23 mouse cellular contexts compared by ENCODE assay signal in genomic region chr2:50405932-50406331, GRCm38 (mm10).
DNase-seq lines count a peak whose midpoint lies in the region; ATAC-seq and TF ChIP-seq lines count a peak whose summit lies in the region.
"Had no signal": no experiment of that assay in that cellular context is flagged by ENCODE, and none has a peak within 500 bp of the region (broad histone marks: within the 10 kb centered on the region; RNA-seq: fewer than 3 reads in every experiment).

No protein-coding gene starts in this region.

- no peaks in the 10 kb centered on the region for H3K9me3 ChIP-seq in hindbrain, postnatal 0 days (ENCODE audit: low read length)
- H3K9me3 ChIP-seq in hindbrain, embryonic 11.5 days (ENCODE audit: control insufficient read depth, low read length): no peaks in the 10 kb centered on the region
- no peaks in the 10 kb centered on the region for H3K9me3 ChIP-seq in midbrain, postnatal 0 days (ENCODE audit: low read length)
- H3K9me3 ChIP-seq in liver, embryonic 11.5 days (ENCODE audit: control insufficient read depth, low read length): no peaks in the 10 kb centered on the region
- H3K9me3 ChIP-seq: embryonic facial prominence, embryonic 13.5 days; limb, embryonic 10.5 days had no signal

- TF ChIP-seq POLR2A in brain, embryonic 14.5 days (IDR thresholded peaks at IDR 0.05; ENCODE audit: borderline replicate concordance, extremely low read depth, insufficient read depth, insufficient read length, poor library complexity, severe bottlenecking): no peak

- no peaks in the 10 kb centered on the region for H3K4me1 ChIP-seq in hindbrain, postnatal 0 days (ENCODE audit: insufficient read depth, low read length)
- H3K4me1 ChIP-seq in hindbrain, embryonic 11.5 days (replicated peaks; ENCODE audit: control insufficient read depth, insufficient read depth, low read length): no peaks in the 10 kb centered on the region
- no peaks in the 10 kb centered on the region for H3K4me1 ChIP-seq in midbrain, postnatal 0 days (ENCODE audit: insufficient read depth, low read length)
- no peaks in the 10 kb centered on the region for H3K4me1 ChIP-seq in liver, embryonic 11.5 days (replicated peaks; ENCODE audit: control insufficient read depth, insufficient read depth, low read length)
- H3K4me1 ChIP-seq: embryonic facial prominence, embryonic 13.5 days; limb, embryonic 10.5 days had no signal

- TF ChIP-seq CTCF in hindbrain, postnatal 0 days (IDR thresholded peaks at IDR 0.05; ENCODE audit: low read depth): no peak
- no peak for TF ChIP-seq CTCF in brain, embryonic 14.5 days (IDR thresholded peaks at IDR 0.05; ENCODE audit: borderline replicate concordance, extremely low read depth, insufficient read depth, insufficient read length)
- TF ChIP-seq CTCF in midbrain, postnatal 0 days (IDR thresholded peaks at IDR 0.05): no peak

- no peak overlapping the region for H3K27ac ChIP-seq in hindbrain, postnatal 0 days
- H3K27ac ChIP-seq in hindbrain, embryonic 11.5 days (ENCODE audit: low read depth, low read length): no peak overlapping the region
- H3K27ac ChIP-seq in midbrain, postnatal 0 days (ENCODE audit: low read depth, low read length): no peak overlapping the region
- no peak overlapping the region for H3K27ac ChIP-seq in liver, embryonic 11.5 days (ENCODE audit: low read depth, low read length)
- H3K27ac ChIP-seq: embryonic facial prominence, embryonic 13.5 days; kidney, postnatal 0 days; left cerebral cortex, adult 2 months; limb, embryonic 10.5 days; macrophage had no signal

- 43% methylated on average over 4 of the region's 4 CpGs for WGBS in hindbrain, postnatal 0 days
- 62% methylated on average over 4 of the region's 4 CpGs for WGBS in hindbrain, embryonic 11.5 days
- WGBS in midbrain, postnatal 0 days: 38% methylated on average over 4 of the region's 4 CpGs
- WGBS in liver, embryonic 11.5 days: 64% methylated on average over 4 of the region's 4 CpGs

- no peak overlapping the region for H3K9ac ChIP-seq in hindbrain, postnatal 0 days (replicated peaks; ENCODE audit: low read length)
- H3K9ac ChIP-seq in hindbrain, embryonic 11.5 days (ENCODE audit: low read depth, low read length): no peak overlapping the region
- no peak overlapping the region for H3K9ac ChIP-seq in midbrain, postnatal 0 days (replicated peaks; ENCODE audit: low read length, poor library complexity, severe bottlenecking)
- no peak overlapping the region for H3K9ac ChIP-seq in liver, embryonic 11.5 days (ENCODE audit: low read depth, low read length)
- H3K9ac ChIP-seq: embryonic facial prominence, embryonic 13.5 days; liver, postnatal 0 days had no signal

- DNase-seq in cerebellum, postnatal 10 days: peak; percentile 8 to 18
- DNase-seq in cerebellum, postnatal 4 days (ENCODE audit: low spot score in 2 of 2): no peak
- peak; percentile 5 for DNase-seq in hindbrain, postnatal 0 days (ENCODE audit: low spot score)
- no peak for DNase-seq in hindbrain, embryonic 11.5 days (ENCODE audit: low spot score)
- DNase-seq in brain, embryonic 14.5 days (ENCODE audit: low read depth): peak; percentile 79
- peak; percentile 3 for DNase-seq in midbrain, postnatal 0 days (ENCODE audit: low spot score)
- DNase-seq in liver, embryonic 11.5 days (ENCODE audit: low spot score): no peak
- no peak for DNase-seq in spleen, adult 12 weeks (ENCODE audit: low spot score)
- DNase-seq: adrenal gland, postnatal 14 days; cerebellum, adult 8-10 months; gastrocnemius, postnatal 14 days; heart, adult 11 months; kidney, adult 2 months; layer of hippocampus, adult 9-11 months; liver, postnatal 0 days; right cerebral cortex, postnatal 14 days had no signal

- H3K4me2 ChIP-seq in hindbrain, postnatal 0 days (ENCODE audit: low read depth, low read length): no peak overlapping the region
- no peak overlapping the region for H3K4me2 ChIP-seq in hindbrain, embryonic 11.5 days (replicated peaks; ENCODE audit: low read depth, low read length)
- no peak overlapping the region for H3K4me2 ChIP-seq in midbrain, postnatal 0 days (ENCODE audit: low read depth, low read length, poor library complexity, severe bottlenecking)
- H3K4me2 ChIP-seq in liver, embryonic 11.5 days: no peak overlapping the region
- H3K4me2 ChIP-seq: embryonic facial prominence, embryonic 13.5 days; heart, embryonic 11.5 days had no signal

- no peak for ATAC-seq in hindbrain, postnatal 0 days
- ATAC-seq in hindbrain, embryonic 11.5 days (ENCODE audit: low FRiP score): no peak
- ATAC-seq in midbrain, postnatal 0 days (ENCODE audit: low FRiP score): no peak
- no peak for ATAC-seq in liver, embryonic 11.5 days (replicated peaks; ENCODE audit: low FRiP score)
- ATAC-seq: liver, postnatal 0 days; lung, postnatal 0 days had no signal

- H3K27me3 ChIP-seq in hindbrain, postnatal 0 days (ENCODE audit: insufficient read depth, low read length): no peaks in the 10 kb centered on the region
- no peaks in the 10 kb centered on the region for H3K27me3 ChIP-seq in hindbrain, embryonic 11.5 days (ENCODE audit: control insufficient read depth, insufficient read depth, low read length)
- no peaks in the 10 kb centered on the region for H3K27me3 ChIP-seq in midbrain, postnatal 0 days (ENCODE audit: insufficient read depth, low read length)
- no peaks in the 10 kb centered on the region for H3K27me3 ChIP-seq in liver, embryonic 11.5 days (replicated peaks; ENCODE audit: control insufficient read depth, insufficient read depth, low read length)
- H3K27me3 ChIP-seq: embryonic facial prominence, embryonic 13.5 days had no signal

- H3K4me3 ChIP-seq in hindbrain, postnatal 0 days (ENCODE audit: low read length): no peak overlapping the region
- no peak overlapping the region for H3K4me3 ChIP-seq in hindbrain, embryonic 11.5 days (ENCODE audit: low read depth, low read length)
- no peak overlapping the region for H3K4me3 ChIP-seq in midbrain, postnatal 0 days (ENCODE audit: low read depth, low read length)
- no peak overlapping the region for H3K4me3 ChIP-seq in liver, embryonic 11.5 days (ENCODE audit: low read depth, low read length)
- H3K4me3 ChIP-seq: embryonic facial prominence, embryonic 13.5 days; left cerebral cortex, adult 2 months; limb, embryonic 10.5 days had no signal

- H3K36me3 ChIP-seq in hindbrain, postnatal 0 days (ENCODE audit: insufficient read depth, low read length): no peaks in the 10 kb centered on the region
- H3K36me3 ChIP-seq in hindbrain, embryonic 11.5 days (ENCODE audit: control insufficient read depth, insufficient read depth, low read length): no peaks in the 10 kb centered on the region
- H3K36me3 ChIP-seq in midbrain, postnatal 0 days (ENCODE audit: insufficient read depth, low read length): no peaks in the 10 kb centered on the region
- H3K36me3 ChIP-seq in liver, embryonic 11.5 days (ENCODE audit: control insufficient read depth, insufficient read depth, low read length): no peaks in the 10 kb centered on the region
- H3K36me3 ChIP-seq: embryonic facial prominence, embryonic 13.5 days; limb, embryonic 10.5 days had no signal

Comparison
In these comparisons a context has a peak if more than half of its experiments do, and no peak if none do; other contexts are left out.
1. DNase-seq: peak in cerebellum, postnatal 10 days (2 of 2), hindbrain, postnatal 0 days (single experiment), brain, embryonic 14.5 days (single experiment) and midbrain, postnatal 0 days (single experiment); none in cerebellum, postnatal 4 days (0 of 2), hindbrain, embryonic 11.5 days (single experiment), liver, embryonic 11.5 days (single experiment) and spleen, adult 12 weeks (single experiment).